Mouse (Mus musculus) liver, embryonic 18 days (tissue): ENCODE data around the gene Gm20908. TPM values are rescaled to one million over a fixed set of nuclear protein-coding genes. Genes with fewer than 3 reads are reported as not detected.

Experiments
- polyA plus RNA-seq: library from polyadenylated mRNA; depleted of rRNA; stranded (reverse); fragments of >200 nt; gene quantifications from 2 replicates; pipeline ENCODE4 v1.2.3, GENCODE M21; 2012; rRNA removed

Gene Gm20908
- not detected in 2 replicates for polyA plus RNA-seq

GRCm38 (mm10) chrY:64472966-64473365, at the start of gene Gm20908:
Gene Gm20908, plus strand, starts transcription at chrY:64473266.

